Mouse (Mus musculus): ENCODE data around the gene Vipas39. TPM values are rescaled to one million over a fixed set of nuclear protein-coding genes. Genes with fewer than 3 reads are reported as not detected.
"Not testable (repeated sequence)": the region's sequence is repeated elsewhere in the genome, so short reads cannot be mapped to it uniquely, and the experiment has no call there.

Gene Vipas39
- total RNA-seq, 2 experiments from 2014 or later = 7.3 to 9.5 TPM

GRCm38 (mm10) chr12:87256629-87257028 is 9.4 kb downstream of the Vipas39 start:
- no peak for TF ChIP-seq CTCF (IDR thresholded peaks at IDR 0.05)
- Histone ChIP-seq H3K27ac (no peak overlapping the region), H3K4me3 (no peak overlapping the region)
- no peak for DNase-seq
- intact Hi-C loops (cut with DNase I) = no loop called here

DNA sequence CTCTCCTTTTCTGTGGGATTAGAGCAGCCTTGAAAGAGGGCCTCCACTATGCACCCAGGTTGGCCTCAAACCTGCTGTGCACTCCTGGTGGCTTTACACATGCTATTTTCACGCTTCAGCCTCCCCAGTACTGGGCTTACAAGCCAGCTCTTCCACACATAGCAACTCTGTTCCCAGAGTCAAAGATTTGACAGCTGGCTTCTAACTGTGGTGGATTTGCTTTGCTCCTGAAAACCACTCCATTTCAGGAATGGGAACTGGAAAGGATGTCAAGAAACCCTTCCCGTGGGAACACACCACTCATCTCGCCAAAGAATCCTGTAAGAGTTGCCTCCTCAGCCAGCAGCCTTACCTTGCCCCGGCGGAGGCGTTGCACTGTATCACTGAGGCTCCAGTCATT is 12.2 kb downstream of the Vipas39 start:
- no peak for DNase-seq
- intact Hi-C loops (cut with DNase I) = no loop called here
- Histone ChIP-seq H3K27ac (no peak overlapping the region), H3K4me3 (no peak overlapping the region)
- TF ChIP-seq CTCF (IDR thresholded peaks at IDR 0.05) = no peak

- no peak for DNase-seq
- TF ChIP-seq CTCF (IDR thresholded peaks at IDR 0.05) = no peak
- no peak overlapping the region for H3K27ac ChIP-seq
- H3K4me3 ChIP-seq = no peak overlapping the region
- intact Hi-C loops (cut with DNase I) = no loop called here
These were observed 15.9 kb downstream of the Vipas39 start for GRCm38 (mm10) chr12:87250161-87250560.

GRCm38 (mm10) chr12:87238632-87239031 is 27.4 kb downstream of the Vipas39 start, which contains the start of gene Noxred1:
Gene Noxred1, minus strand, starts transcription at chr12:87238732.
- Histone ChIP-seq H3K4me3 (no peak within 1 kb of the TSS), H3K27ac (no peak within 1 kb of the TSS)
- DNase-seq = no peak
- TF ChIP-seq CTCF (IDR thresholded peaks at IDR 0.05) = no peak
- intact Hi-C loops (cut with DNase I) = no loop called here

DNA sequence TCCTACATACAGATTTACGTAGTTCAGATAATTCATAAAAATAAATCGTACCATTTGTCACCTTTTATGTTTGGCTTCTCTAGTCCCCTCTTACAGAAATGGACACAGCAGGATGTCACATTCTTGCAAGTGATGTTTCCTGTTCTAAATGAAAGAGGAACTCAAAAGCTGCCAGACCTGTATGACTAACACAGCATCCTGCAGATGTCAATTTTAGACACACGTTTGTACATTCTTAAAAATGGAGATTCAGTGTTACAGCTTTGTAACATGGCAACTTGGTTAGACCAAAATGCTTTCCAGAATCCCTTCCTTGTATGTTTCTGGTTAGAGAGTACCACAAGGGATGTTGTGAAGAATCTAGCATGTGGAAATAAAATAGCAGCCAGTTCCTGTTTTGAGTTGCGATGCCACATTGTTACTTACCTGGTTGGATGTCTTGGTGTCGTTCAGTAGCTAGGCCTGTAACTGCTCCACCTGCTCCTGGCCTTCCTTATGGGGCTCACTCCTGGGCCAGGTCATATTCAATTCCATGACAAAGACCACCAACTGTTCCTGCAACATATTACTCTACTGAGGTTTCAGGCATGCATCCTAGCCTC is 29.1 kb downstream of the Vipas39 start:
- H3K4me3 ChIP-seq = no peak overlapping the region
- DNase-seq = no peak
- TF ChIP-seq CTCF (IDR thresholded peaks at IDR 0.05) = no peak
- no peak overlapping the region for H3K27ac ChIP-seq
- intact Hi-C loops (cut with DNase I) = no loop called here

DNA sequence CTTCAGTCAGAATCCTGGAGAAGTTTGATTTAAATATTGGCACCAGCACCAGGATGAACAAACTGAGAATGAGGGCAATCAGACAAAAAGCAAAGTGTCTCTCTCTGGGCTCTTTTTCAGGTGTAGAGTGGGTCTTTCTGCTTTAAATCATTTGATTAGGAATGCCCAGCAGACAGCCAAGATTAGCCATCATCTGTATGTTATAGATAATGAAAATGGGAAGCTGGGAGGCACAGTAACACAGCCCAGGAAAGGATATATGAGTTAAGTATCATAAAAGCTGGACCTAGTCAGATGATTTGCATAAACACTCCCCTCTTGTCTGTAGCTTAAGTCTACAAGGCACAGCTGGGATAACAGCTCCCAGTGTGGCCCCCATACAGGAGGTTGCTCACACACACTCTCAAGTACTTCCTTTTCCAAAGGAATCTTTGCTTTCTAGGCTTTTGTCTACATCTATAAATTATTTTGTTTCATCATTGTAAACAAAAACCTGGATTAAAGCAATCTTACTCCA is 35.6 kb downstream of the Vipas39 start:
- no peak overlapping the region for H3K27ac ChIP-seq
- no peak for TF ChIP-seq CTCF (IDR thresholded peaks at IDR 0.05)
- H3K4me3 ChIP-seq = no peak overlapping the region
- DNase-seq = no peak
- intact Hi-C loops (cut with DNase I) = no loop called here

DNA sequence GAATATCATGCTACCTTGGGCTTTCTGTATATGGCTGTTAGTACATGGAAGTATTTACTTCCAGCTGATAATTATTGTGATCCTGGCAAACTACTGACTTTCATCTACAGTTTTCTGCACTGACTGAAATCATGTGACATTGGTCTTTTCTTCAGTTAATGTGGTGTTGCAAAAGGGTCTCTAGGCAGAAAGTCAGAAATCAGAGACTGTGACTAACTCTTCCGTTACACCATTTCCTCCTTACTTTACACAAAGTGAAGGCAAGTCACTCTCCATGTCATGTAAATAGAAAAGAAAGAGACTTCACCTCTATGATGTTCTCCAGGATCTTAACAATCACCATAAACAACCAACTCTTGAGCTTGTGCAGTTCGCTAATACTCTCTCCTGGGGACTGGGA is 36.4 kb downstream of the Vipas39 start:
- no peak for TF ChIP-seq CTCF (IDR thresholded peaks at IDR 0.05)
- no peak for DNase-seq
- Histone ChIP-seq H3K4me3 (no peak overlapping the region), H3K27ac (no peak overlapping the region)
- intact Hi-C loops (cut with DNase I) = no loop called here

DNA sequence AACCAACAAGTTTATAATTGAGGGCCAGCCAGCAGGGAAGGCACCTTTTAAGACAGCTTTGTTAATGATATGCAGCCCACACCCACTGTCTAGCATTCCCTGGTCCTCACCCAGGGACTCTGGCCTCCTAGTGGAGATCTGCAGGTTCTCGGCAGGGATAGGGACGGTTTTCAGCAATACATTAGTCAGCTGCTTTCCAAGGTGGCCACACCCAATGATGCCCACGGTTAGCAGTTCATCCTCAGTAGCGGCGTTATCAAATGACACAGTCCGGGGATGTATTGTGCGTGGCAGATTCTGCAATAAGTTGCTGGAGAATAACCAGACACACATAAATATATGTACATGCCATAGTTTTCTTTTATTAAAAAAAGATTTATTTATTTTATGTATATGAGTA is 39.3 kb downstream of the Vipas39 start:
- intact Hi-C loops (cut with DNase I) = no loop called here
- DNase-seq = no peak
- TF ChIP-seq CTCF (IDR thresholded peaks at IDR 0.05) = no peak
- Histone ChIP-seq H3K4me3 (no peak overlapping the region), H3K27ac (no peak overlapping the region)

DNA sequence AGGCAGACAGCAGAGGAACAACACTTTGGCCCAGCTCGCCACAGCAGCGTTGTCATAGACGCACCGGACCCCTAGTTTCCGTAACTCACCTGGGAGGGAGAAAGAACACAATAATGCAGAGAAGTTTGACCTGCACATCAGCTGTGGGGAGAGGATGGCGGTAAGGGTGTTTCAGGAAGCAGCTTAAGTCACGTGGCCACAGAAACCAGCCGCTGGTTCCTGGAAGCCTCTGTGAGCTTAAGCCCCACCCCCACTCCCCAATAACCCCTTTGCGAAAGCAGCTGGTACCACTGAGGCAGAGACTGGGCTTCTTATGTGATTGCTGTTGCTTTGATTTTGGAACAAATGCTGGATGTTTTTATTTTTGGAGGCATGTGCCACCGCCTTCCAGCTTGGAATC is 41.1 kb downstream of the Vipas39 start:
- no peak overlapping the region for H3K27ac ChIP-seq
- TF ChIP-seq CTCF (IDR thresholded peaks at IDR 0.05) = no peak
- no peak overlapping the region for H3K4me3 ChIP-seq
- no peak for DNase-seq
- intact Hi-C loops (cut with DNase I) = no loop called here

- Histone ChIP-seq H3K4me3 (no peak overlapping the region), H3K27ac (no peak overlapping the region)
- intact Hi-C loops (cut with DNase I) = no loop called here
- peak; percentile 45 for DNase-seq
- no peak for TF ChIP-seq CTCF (IDR thresholded peaks at IDR 0.05)
These were observed 46.7 kb downstream of the Vipas39 start for GRCm38 (mm10) chr12:87219362-87219761.

- H3K4me3 ChIP-seq = no peak overlapping the region
- H3K27ac ChIP-seq = no peak overlapping the region
- TF ChIP-seq CTCF (IDR thresholded peaks at IDR 0.05) = no peak
- no peak for DNase-seq
- intact Hi-C loops (cut with DNase I) = no loop called here
These were observed 48.5 kb downstream of the Vipas39 start for GRCm38 (mm10) chr12:87217596-87217995.

DNA sequence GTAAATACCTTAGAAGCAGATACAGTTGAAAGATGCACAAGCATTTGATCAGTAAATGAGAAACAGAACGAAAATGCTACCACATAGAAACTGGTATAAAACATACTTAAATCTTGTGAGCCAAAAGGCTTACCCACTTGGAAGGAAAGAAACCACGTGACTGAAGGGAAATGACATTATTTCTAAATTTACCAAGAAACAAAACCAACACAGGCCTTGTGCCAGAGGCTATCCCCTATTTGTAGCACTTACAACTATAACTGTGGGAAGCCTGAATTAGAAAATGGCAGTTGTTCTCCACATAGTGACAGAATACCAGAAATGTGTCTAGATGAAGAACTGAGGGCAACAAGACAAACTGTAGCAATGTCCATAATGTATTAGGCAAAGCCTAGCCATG is 50.0 kb downstream of the Vipas39 start:
- no peak for DNase-seq
- Histone ChIP-seq H3K4me3 (no peak overlapping the region), H3K27ac (no peak overlapping the region)
- intact Hi-C loops (cut with DNase I) = no loop called here
- TF ChIP-seq CTCF (IDR thresholded peaks at IDR 0.05) = no peak

GRCm38 (mm10) chr12:87212844-87213606 is 53.0 kb downstream of the Vipas39 start:
- intact Hi-C loops (cut with DNase I) = no loop called here
- Histone ChIP-seq H3K27ac (no peak overlapping the region), H3K4me3 (no peak overlapping the region)
- no peak for TF ChIP-seq CTCF (IDR thresholded peaks at IDR 0.05)
- DNase-seq = no peak

GRCm38 (mm10) chr12:87205789-87206188 is 60.3 kb downstream of the Vipas39 start:
- H3K4me3 ChIP-seq; intact Hi-C loops (cut with DNase I); H3K27ac ChIP-seq; DNase-seq: not testable (repeated sequence)
